Mouse (Mus musculus) thymus, adult 2 months (tissue): Measurements from ENCODE around the gene Cdc42ep2.

Experiments used
- CTCF ChIP-seq: fragments of 200-500 bp; IDR thresholded peaks from 2 replicates; pipeline ENCODE4 v1.5.1; 2012; ENCODE audit warnings: mild to moderate bottlenecking, control low read depth, low read length, moderate library complexity, borderline replicate concordance; ENCODE audit not compliant: control insufficient read depth, poor library complexity, insufficient read depth; ENCODE audit errors: extremely low read depth
- POLR2A ChIP-seq: fragments of 200-500 bp; IDR thresholded peaks from 2 replicates; pipeline ENCODE4 v1.6.1; 2012; ENCODE audit warnings: mild to moderate bottlenecking, low read length, control low read depth, moderate library complexity; ENCODE audit not compliant: control insufficient read depth, poor library complexity, insufficient read depth; ENCODE audit errors: extremely low read depth

GRCm38 (mm10) chr19:5922119-5922942, 2.3 kb downstream of the Cdc42ep2 start:
- TF ChIP-seq CTCF (no peak), POLR2A (no peak)
